Mouse (Mus musculus): ENCODE data around the gene Gna13. TPM values are rescaled to one million over a fixed set of nuclear protein-coding genes. Genes with fewer than 3 reads are reported as not detected.

The Gna13 gene
- polyA plus RNA-seq, 1 experiment, result 41.3 TPM

DNA sequence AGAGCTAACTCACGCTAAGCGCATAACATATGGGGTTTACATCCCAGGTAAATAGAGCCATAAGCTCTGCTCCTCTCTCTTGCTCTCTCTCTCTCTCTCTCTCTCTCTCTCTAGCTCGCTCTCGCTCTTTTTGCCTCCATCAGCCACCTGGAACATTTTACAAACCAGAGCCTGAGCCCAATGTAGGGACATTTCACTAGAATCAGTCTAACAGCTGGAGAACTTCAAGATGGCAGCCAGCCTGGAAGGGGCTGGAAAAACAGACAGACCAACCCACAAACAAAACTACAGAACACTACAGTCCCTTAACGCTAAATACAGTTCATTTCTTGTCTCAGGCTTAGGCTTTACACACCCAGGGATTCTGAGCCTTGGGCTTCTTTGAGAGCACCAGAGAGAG is 5.5 kb upstream of the Gna13 start:
- H3K4me1 ChIP-seq (ENCODE audit: control insufficient read depth, insufficient read depth, low read length), result no peaks in the 10 kb centered on the region
- no peak overlapping the region for H3K4me3 ChIP-seq (ENCODE audit: insufficient read depth, low read length)
- TF ChIP-seq CTCF (IDR thresholded peaks at IDR 0.05; ENCODE audit: borderline replicate concordance, insufficient read depth, low read length) (no peak), POLR2A (IDR thresholded peaks at IDR 0.05; ENCODE audit: low read depth, low read length) (no peak)
- no peak overlapping the region for H3K27ac ChIP-seq (ENCODE audit: insufficient read depth, low read length)

DNA sequence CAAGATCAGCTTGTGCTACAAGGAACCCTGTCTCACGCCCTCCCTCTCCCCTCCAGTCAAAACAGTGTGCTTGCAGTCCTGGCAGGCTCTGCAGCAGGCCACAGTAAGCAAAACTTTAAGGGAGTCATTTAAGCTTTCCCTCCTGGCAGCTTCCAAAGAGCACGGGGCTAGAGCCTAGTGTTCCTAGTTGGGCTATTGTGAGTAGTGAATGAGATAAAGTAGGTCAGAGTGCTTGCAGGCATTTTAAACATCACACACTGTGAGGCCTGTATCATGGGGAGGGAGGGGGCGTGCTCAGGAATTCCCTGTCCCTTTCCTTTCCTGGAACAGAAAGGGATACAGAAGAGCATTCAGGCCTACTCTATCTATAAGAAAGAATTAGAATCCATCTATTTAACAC is 4.1 kb upstream of the Gna13 start:
- H3K27ac ChIP-seq (ENCODE audit: insufficient read depth, low read length), result no peak overlapping the region
- no peak for TF ChIP-seq CTCF (IDR thresholded peaks at IDR 0.05; ENCODE audit: borderline replicate concordance, insufficient read depth, low read length)
- no peak for TF ChIP-seq POLR2A (IDR thresholded peaks at IDR 0.05; ENCODE audit: low read depth, low read length)
- no peak overlapping the region for H3K4me3 ChIP-seq (ENCODE audit: insufficient read depth, low read length)
- no peaks in the 10 kb centered on the region for H3K4me1 ChIP-seq (ENCODE audit: control insufficient read depth, insufficient read depth, low read length)

DNA sequence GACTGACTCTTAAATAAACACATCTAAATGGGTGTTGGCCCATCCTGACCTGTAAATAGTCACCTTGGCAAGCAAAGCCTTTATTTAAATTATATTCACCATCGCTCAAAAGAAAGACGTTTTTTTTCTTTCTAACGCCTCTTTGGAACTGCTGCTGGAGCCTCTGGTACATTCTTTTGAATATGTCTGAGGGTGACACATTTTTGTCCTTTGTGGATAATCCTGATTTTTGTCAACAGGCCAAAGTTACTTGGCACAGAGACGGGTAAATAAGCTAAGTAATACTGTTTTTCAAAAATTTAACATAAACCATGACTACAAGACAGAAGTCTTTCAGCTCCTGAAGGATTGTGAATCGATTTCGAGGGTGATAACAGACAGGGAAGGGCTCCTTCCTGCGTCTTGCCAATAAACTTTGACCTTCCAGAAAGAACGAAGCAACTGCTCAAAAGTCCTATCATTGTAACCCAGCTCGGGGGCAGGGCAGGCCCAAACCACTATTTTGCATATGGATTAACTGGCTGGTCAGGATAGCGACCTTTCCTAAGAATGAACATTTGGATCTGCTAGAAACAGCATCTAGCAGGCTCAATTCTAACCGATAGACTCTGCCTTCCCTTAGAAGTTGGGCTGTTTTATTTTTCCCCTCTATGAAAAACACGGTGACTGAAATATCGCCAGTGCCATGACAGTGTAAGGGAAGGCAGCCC is 3.4 kb upstream of the Gna13 start:
- no peak overlapping the region for H3K4me3 ChIP-seq (ENCODE audit: insufficient read depth, low read length)
- H3K27ac ChIP-seq (ENCODE audit: insufficient read depth, low read length), result no peak overlapping the region
- TF ChIP-seq CTCF (IDR thresholded peaks at IDR 0.05; ENCODE audit: borderline replicate concordance, insufficient read depth, low read length), result no peak
- no peak for TF ChIP-seq POLR2A (IDR thresholded peaks at IDR 0.05; ENCODE audit: low read depth, low read length)
- no peaks in the 10 kb centered on the region for H3K4me1 ChIP-seq (ENCODE audit: control insufficient read depth, insufficient read depth, low read length)

DNA sequence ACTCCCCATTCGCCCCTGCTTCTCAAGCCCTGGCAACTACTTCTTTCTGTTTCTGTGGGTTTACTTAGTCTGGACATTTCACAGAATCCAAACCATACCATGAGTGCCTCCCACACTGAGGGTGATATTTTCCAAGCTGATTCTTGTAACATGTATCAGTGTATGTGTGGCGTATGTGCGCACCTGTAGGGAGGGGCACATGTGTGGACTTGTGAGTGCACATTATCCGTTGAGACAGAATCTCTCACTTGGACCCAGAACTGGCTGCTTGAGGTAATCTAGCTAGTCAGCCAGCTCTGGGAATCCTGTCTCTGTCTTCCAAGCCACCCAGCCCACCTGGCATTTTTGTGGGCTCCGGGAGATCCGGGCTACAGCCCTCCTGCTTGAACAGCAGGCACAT is 2.5 kb upstream of the Gna13 start:
- Histone ChIP-seq H3K4me3 (ENCODE audit: insufficient read depth, low read length) (no peak overlapping the region), H3K4me1 (ENCODE audit: control insufficient read depth, insufficient read depth, low read length) (0 out of 2 replicates have a peak, but pooled peaks cover 2% of the 10 kb centered on the region), H3K27ac (ENCODE audit: insufficient read depth, low read length) (no peak overlapping the region)
- TF ChIP-seq POLR2A (IDR thresholded peaks at IDR 0.05; ENCODE audit: low read depth, low read length), result no peak

DNA sequence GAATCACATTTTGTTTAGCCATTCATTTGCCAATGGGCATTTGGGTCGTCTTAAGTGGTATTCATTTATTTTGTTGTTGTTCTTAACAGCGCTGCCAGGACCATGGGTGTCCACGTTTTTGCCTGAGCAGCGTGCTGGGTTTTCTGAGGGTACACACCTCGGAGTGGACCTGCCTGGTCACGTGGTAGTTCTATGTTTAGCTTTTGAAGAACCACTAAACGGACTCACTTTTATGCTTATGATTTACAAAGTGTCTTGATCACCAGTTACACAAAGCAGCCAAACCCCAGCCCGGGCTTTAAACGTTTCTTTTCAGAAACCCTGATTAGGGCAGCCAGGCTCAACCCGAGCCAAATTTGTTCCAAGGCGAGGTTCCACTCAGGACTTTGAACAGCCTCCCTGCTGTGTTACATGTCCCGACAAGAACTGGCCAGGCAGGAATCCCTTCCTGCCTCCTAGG is 2.0 kb upstream of the Gna13 start:
- Histone ChIP-seq H3K4me3 (ENCODE audit: insufficient read depth, low read length) (no peak overlapping the region), H3K27ac (ENCODE audit: insufficient read depth, low read length) (no peak overlapping the region), H3K4me1 (ENCODE audit: control insufficient read depth, insufficient read depth, low read length) (0 out of 2 replicates have a peak, but pooled peaks cover 2% of the 10 kb centered on the region)
- TF ChIP-seq CTCF (IDR thresholded peaks at IDR 0.05; ENCODE audit: borderline replicate concordance, insufficient read depth, low read length), result no peak

DNA sequence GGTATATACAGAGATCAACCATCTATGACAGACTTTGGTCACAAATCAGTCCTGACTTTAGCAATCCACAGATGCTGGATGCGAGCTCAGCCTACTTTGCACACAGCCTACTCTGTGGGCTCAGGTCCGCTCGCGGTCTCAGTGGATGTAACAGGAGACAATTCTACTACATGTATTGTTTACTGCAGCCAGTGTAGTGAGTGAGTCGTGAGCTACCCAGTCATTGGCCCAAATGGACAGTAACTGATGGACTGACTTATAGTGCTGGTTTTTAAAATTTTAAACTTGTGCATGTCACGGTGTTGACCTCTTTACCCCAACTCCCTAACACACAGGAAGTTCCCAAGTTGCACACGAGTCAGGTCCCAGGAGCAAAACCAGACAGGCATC is 1.4 kb upstream of the Gna13 start:
- no peak overlapping the region for H3K4me3 ChIP-seq (ENCODE audit: insufficient read depth, low read length)

DNA sequence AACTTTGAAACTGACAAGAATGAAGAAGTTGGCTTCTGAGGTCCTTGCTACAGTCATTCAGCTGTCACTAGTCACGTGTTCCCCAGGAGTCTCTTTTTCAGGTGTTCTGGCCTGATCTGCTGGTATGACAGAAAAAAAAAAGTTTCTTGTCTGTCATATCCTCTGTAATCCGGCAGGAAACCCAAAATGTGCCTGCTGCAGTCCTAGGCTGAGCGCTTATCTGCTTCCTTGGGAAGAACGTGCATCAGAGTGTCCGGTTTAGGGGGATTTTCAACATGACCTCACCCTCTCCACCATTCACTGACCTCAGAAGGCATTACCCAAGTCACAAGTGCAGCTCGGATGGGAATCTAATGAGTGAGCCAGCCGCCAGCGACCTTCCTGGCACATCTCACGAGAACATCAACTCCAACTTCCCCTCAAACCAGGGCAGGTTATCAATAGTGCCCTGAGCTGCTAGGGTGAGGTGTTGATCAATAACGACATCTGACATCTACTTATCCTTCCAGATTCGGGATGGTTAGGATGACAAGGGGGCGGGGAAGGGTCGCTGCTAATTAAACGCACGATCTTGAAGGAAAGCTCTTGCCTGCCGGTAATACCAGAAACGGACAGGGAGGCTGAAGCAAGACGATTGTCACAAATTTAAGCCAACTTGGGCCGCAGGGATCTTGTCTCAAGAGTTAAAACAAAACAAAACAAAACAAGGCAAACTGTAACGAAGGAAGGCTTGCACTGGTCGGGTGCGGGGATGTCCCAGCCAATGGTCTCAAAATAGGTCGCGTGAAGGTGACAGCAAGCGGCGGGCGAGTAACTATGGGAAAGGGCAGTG is 784 bp upstream of the Gna13 start:
- peak overlapping the region; percentile 41 for H3K27ac ChIP-seq (ENCODE audit: insufficient read depth, low read length)
- H3K4me1 ChIP-seq (ENCODE audit: control insufficient read depth, insufficient read depth, low read length), result 0 out of 2 replicates have a peak, but pooled peaks cover 2% of the 10 kb centered on the region
- peak overlapping the region; percentile 81 for H3K4me3 ChIP-seq (ENCODE audit: insufficient read depth, low read length)
- no peak for TF ChIP-seq CTCF (IDR thresholded peaks at IDR 0.05; ENCODE audit: borderline replicate concordance, insufficient read depth, low read length)
- TF ChIP-seq POLR2A (IDR thresholded peaks at IDR 0.05; ENCODE audit: low read depth, low read length), result no peak

More for the DNA sequence above, 1.4 kb upstream of the Gna13 start:
- no peak overlapping the region for H3K27ac ChIP-seq (ENCODE audit: insufficient read depth, low read length)
- TF ChIP-seq POLR2A (IDR thresholded peaks at IDR 0.05; ENCODE audit: low read depth, low read length), result no peak
- TF ChIP-seq CTCF (IDR thresholded peaks at IDR 0.05; ENCODE audit: borderline replicate concordance, insufficient read depth, low read length), result no peak
- H3K4me1 ChIP-seq (ENCODE audit: control insufficient read depth, insufficient read depth, low read length), result 0 out of 2 replicates have a peak, but pooled peaks cover 2% of the 10 kb centered on the region

DNA sequence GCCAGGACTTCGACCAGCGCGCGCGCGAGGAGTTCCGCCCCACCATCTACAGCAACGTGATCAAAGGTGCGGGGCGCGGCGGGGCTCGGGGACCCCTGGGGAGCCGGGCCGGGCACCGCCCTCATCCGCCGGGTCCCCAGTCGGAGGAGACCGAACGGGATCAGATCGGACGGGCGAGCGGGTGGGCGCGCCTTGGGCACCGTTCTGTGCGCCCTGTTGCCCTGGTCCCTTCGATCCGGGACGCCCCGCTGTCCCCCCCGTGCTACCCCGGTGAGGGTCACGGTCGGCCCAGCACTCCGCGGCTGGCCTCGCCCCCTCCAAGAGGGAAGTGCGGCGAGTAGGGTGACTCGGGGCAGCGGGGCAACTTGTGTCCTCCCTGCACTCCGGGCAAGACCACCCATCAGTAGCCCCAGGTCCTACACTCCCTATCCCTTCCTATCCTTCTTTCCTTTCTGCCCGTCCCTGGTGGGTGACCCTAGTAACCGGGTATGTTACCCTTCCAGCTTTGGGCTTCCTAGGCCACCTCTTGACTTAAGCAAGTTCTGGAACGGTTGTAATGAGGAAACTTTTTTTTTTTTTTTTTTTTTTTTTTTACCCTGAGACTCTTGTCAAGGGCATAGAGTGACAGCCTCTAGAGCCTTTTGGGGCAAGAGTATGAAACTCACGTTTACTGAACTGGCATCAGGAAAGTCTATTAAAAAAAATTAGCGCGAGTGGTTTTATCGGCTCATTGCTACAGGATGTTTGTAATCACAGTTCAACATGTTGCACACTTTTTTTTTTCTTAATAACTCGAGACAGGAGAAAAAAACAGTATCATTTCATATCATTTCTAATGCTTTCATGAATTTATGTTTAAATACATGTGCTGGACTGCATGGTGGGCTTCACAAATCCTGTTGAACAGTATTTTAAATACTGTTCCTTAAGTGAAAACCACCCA is 831 bp downstream of the Gna13 start:
- peak overlapping the region; percentile 89 for H3K27ac ChIP-seq (ENCODE audit: insufficient read depth, low read length)
- H3K4me1 ChIP-seq (ENCODE audit: control insufficient read depth, insufficient read depth, low read length), result 0 out of 2 replicates have a peak, but pooled peaks cover 7% of the 10 kb centered on the region
- TF ChIP-seq POLR2A (IDR thresholded peaks at IDR 0.05; ENCODE audit: low read depth, low read length), result no peak
- TF ChIP-seq CTCF (IDR thresholded peaks at IDR 0.05; ENCODE audit: borderline replicate concordance, insufficient read depth, low read length), result no peak
- H3K4me3 ChIP-seq (ENCODE audit: insufficient read depth, low read length), result peak overlapping the region; percentile 99

DNA sequence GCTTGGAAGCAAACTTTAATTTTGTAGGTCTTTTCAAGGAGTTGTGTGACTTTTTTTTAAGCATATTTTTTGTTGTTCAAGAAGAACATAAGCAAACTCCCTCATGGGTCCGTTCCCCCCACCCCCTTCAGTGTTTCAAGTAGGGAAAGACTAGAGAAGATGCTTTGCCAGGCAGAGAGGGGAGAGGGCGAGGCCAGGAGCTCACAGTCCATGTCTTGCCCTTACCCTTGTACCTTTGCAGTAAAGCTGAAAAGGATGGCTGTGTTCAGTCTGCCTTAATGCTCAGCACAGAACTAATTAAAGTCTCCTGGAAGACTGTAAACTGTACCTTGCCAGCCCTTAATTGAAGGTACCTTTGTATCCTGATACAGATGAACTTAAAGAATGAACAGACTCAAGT is 1.7 kb downstream of the Gna13 start:
- H3K4me3 ChIP-seq (ENCODE audit: insufficient read depth, low read length), result peak overlapping the region; percentile 42
- no peak for TF ChIP-seq CTCF (IDR thresholded peaks at IDR 0.05; ENCODE audit: borderline replicate concordance, insufficient read depth, low read length)
- TF ChIP-seq POLR2A (IDR thresholded peaks at IDR 0.05; ENCODE audit: low read depth, low read length), result no peak
- H3K4me1 ChIP-seq (ENCODE audit: control insufficient read depth, insufficient read depth, low read length), result peaks cover 11% of the 10 kb centered on the region; the same call in 1 of the 2 replicates
- no peak overlapping the region for H3K27ac ChIP-seq (ENCODE audit: insufficient read depth, low read length)
